Mouse (Mus musculus) CH12.LX (cell line): ENCODE data around the gene Defb9. TPM values are rescaled to one million over a fixed set of nuclear protein-coding genes. Genes with fewer than 3 reads are reported as not detected.
"Not testable (repeated sequence)": the region's sequence is repeated elsewhere in the genome, so short reads cannot be mapped to it uniquely, and the experiment has no call there.

Experiments
- DNase-seq: peaks from one replicate; pipeline ENCODE4 v3.0.0-alpha.2; 2013; ENCODE audit errors: extremely low read depth
- H3K27ac ChIP-seq: 2 replicates; pipeline ENCODE4 v1.5.1; 2012; ENCODE audit warnings: low read depth, mild to moderate bottlenecking, control low read depth, moderate library complexity; ENCODE audit not compliant: insufficient read depth
- H3K27me3 ChIP-seq: replicated peaks from 2 replicates; pipeline ENCODE3; 2012; ENCODE audit warnings: inconsistent platforms
- H3K36me3 ChIP-seq, 2 experiments: replicated peaks in 1 of 2; 2 replicates each; pipeline versions ENCODE3 to v1.6.1; 2012; ENCODE audit warnings: inconsistent platforms in 1 of 2, low read length in 1 of 2, mild to moderate bottlenecking in 1 of 2, mixed read lengths in 1 of 2, moderate library complexity in 1 of 2; ENCODE audit not compliant: control insufficient read depth in 1 of 2, insufficient read depth in 1 of 2
- H3K4me1 ChIP-seq, 2 experiments: 2 replicates each; pipeline ENCODE4 v1.6.1; 2012; ENCODE audit warnings: inconsistent platforms in 1 of 2, moderate library complexity in 1 of 2; ENCODE audit not compliant: insufficient read depth in 2 of 2, control insufficient read depth in 1 of 2
- H3K4me2 ChIP-seq: 2 replicates; pipeline ENCODE4 v1.6.1; 2012; ENCODE audit warnings: low read depth, mild to moderate bottlenecking, control low read depth; ENCODE audit not compliant: poor library complexity, insufficient read depth, severe bottlenecking
- H3K4me3 ChIP-seq, 3 experiments: fragments of 150-350 bp in 1 of 3; sonication (generic) in 1 of 3; replicated peaks in 1 of 3; 2 replicates each; pipeline versions ENCODE3 to v1.5.1; 2011 to 2012; ENCODE audit warnings: low read depth in 2 of 3, low read length in 2 of 3, mild to moderate bottlenecking in 2 of 3, moderate library complexity in 2 of 3, control low read depth in 1 of 3, improper control_type of control experiment in 1 of 3, inconsistent platforms in 1 of 3, mixed read lengths in 1 of 3; ENCODE audit not compliant: poor library complexity in 1 of 3
- H3K79me2 ChIP-seq: replicated peaks from 2 replicates; pipeline ENCODE4 v1.6.1; 2012; ENCODE audit warnings: mild to moderate bottlenecking, moderate library complexity; ENCODE audit not compliant: control insufficient read depth, poor library complexity, insufficient read depth, severe bottlenecking; ENCODE audit errors: extremely low read depth
- H3K9ac ChIP-seq: 2 replicates; pipeline ENCODE4 v1.6.1; 2012; ENCODE audit warnings: low read depth, mild to moderate bottlenecking, control low read depth, moderate library complexity; ENCODE audit not compliant: insufficient read depth
- H3K9me3 ChIP-seq: replicated peaks from 2 replicates; pipeline ENCODE3; 2012; ENCODE audit warnings: low read length, inconsistent platforms, mixed read lengths
- CHD2 ChIP-seq: IDR thresholded peaks from 2 replicates; pipeline ENCODE4 v1.6.1; 2011; ENCODE audit warnings: low read length, improper control_type of control experiment
- E2F4 ChIP-seq: IDR thresholded peaks from 2 replicates; pipeline ENCODE4 v1.6.1; 2011; ENCODE audit warnings: low read depth, low read length, improper control_type of control experiment; ENCODE audit not compliant: insufficient replicate concordance
- HCFC1 ChIP-seq: IDR thresholded peaks from 2 replicates; pipeline ENCODE4 v1.6.1; 2012; ENCODE audit warnings: low read depth, mild to moderate bottlenecking, inconsistent platforms, low read length, improper control_type of control experiment
- JUN ChIP-seq: IDR thresholded peaks from 2 replicates; pipeline ENCODE4 v1.6.1; 2011; ENCODE audit warnings: low read depth, mild to moderate bottlenecking, low read length, improper control_type of control experiment, moderate library complexity; ENCODE audit not compliant: insufficient read depth
- KAT2A ChIP-seq: IDR thresholded peaks from 2 replicates; pipeline ENCODE4 v1.6.1; 2012; ENCODE audit warnings: low read length, improper control_type of control experiment, inconsistent platforms; ENCODE audit not compliant: insufficient replicate concordance
- MAX ChIP-seq: IDR thresholded peaks from 2 replicates; pipeline ENCODE4 v1.6.1; 2011; ENCODE audit warnings: low read length, improper control_type of control experiment
- MXI1 ChIP-seq: IDR thresholded peaks from 2 replicates; pipeline ENCODE4 v1.6.1; 2011; ENCODE audit warnings: mild to moderate bottlenecking, low read depth, low read length, improper control_type of control experiment
- NELFE ChIP-seq: IDR thresholded peaks from 2 replicates; pipeline ENCODE4 v1.6.1; 2011; ENCODE audit warnings: low read depth, low read length, improper control_type of control experiment
- NRF1 ChIP-seq: IDR thresholded peaks from 2 replicates; pipeline ENCODE4 v1.6.1; 2014; ENCODE audit warnings: low read depth, mild to moderate bottlenecking, inconsistent platforms, low read length, improper control_type of control experiment, moderate library complexity
- POLR2A ChIP-seq: IDR thresholded peaks from 2 replicates; pipeline ENCODE4 v1.6.1; 2011; ENCODE audit warnings: low read depth, mild to moderate bottlenecking, improper control_type of control experiment, low read length
- POLR2AphosphoS2 ChIP-seq: IDR thresholded peaks from 2 replicates; pipeline ENCODE4 v1.6.1; 2011; ENCODE audit warnings: low read depth, low read length, improper control_type of control experiment
- SIN3A ChIP-seq: IDR thresholded peaks from 2 replicates; pipeline ENCODE4 v1.6.1; 2012; ENCODE audit warnings: low read length, improper control_type of control experiment, inconsistent platforms
- USF1 ChIP-seq: IDR thresholded peaks from 2 replicates; pipeline ENCODE4 v1.6.1; 2014; ENCODE audit warnings: low read depth, mild to moderate bottlenecking, inconsistent platforms, low read length, improper control_type of control experiment
- USF2 ChIP-seq: conservative IDR thresholded peaks from 2 replicates; pipeline ENCODE4 v1.6.1; 2011; ENCODE audit warnings: low read depth, low read length, improper control_type of control experiment
- ZKSCAN1 ChIP-seq: IDR thresholded peaks from 2 replicates; pipeline ENCODE4 v1.6.1; 2012; ENCODE audit warnings: low read depth, inconsistent platforms, low read length, improper control_type of control experiment, borderline replicate concordance
- ZMIZ1 ChIP-seq: IDR thresholded peaks from 2 replicates; pipeline ENCODE4 v1.6.1; 2012; ENCODE audit warnings: low read depth, mild to moderate bottlenecking, inconsistent platforms, low read length, improper control_type of control experiment
- dilution Hi-C: fragments of 300-500 bp; cut with MboI; formaldehyde crosslinking; loops from 2 replicates; pipeline ENCODE4 v1.14.3; 2020; ENCODE audit warnings: low sequenced_read_pairs; ENCODE audit not compliant: extremely low pct_unique_long_range_greater_than_20kb, extremely low pct_ligation_motif_present
- in situ Hi-C: fragments of 300-500 bp; cut with MboI; formaldehyde crosslinking; loops from 3 replicates; pipeline ENCODE4 v1.14.3; 2019; ENCODE audit warnings: low sequenced_read_pairs, low pct_ligation_motif_present, low pct_unique_long_range_greater_than_20kb, mixed read lengths
- polyA plus RNA-seq: library from polyadenylated mRNA; unstranded; fragments of >175 nt; gene quantifications from 2 replicates; pipeline ENCODE4 v1.2.1, GENCODE M21; 2012; ENCODE audit warnings: low read depth; ENCODE audit not compliant: insufficient read length
- total RNA-seq, 2 experiments: library from RNA; depleted of rRNA; stranded (reverse); fragments of 300-350 nt in 1 of 2; fragments of >200 nt in 1 of 2; gene quantifications; 2 replicates each; pipeline ENCODE4 v1.2.3; 2012 to 2014

Gene Defb9
- total RNA-seq (2012; rRNA removed), result not detected in 2 replicates
- not detected in 2 replicates for total RNA-seq (2014; rRNA removed)
- not detected in 2 replicates for polyA plus RNA-seq

GRCm38 (mm10) chr8:21885321-21885720 lies at the start of gene Defb9:
Gene Defb9, minus strand, starts transcription at chr8:21885421.
- H3K9ac ChIP-seq, H3K4me3 ChIP-seq, H3K4me1 ChIP-seq, H3K79me2 ChIP-seq, H3K4me2 ChIP-seq, H3K27ac ChIP-seq, dilution Hi-C loops, H3K36me3 ChIP-seq, H3K9me3 ChIP-seq, DNase-seq, in situ Hi-C loops: not testable (repeated sequence)
- peaks cover 39% of the 10 kb centered on the region for H3K27me3 ChIP-seq

GRCm38 (mm10) chr8:21932610-21933009 lies 47.4 kb upstream of the Defb9 start, which contains the start of gene Defb15:
Gene Defb15, minus strand, starts transcription at chr8:21932710.
- Histone ChIP-seq H3K9ac (no peak within 1 kb of the TSS), H3K4me3 (no peak within 1 kb of the TSS), H3K4me1 (no peaks in the 10 kb centered on the region), H3K36me3 (no peaks in the 10 kb centered on the region), H3K79me2 (no peaks in the 10 kb centered on the region), H3K4me2 (no peak within 1 kb of the TSS), H3K27me3 (peaks cover 38% of the 10 kb centered on the region), H3K27ac (no peak within 1 kb of the TSS), H3K9me3 (no peaks in the 10 kb centered on the region)
- TF ChIP-seq POLR2A, result no peak
- in situ Hi-C loops (no loop called here), dilution Hi-C loops (no loop called here)
- no peak for DNase-seq

GRCm38 (mm10) chr8:21930754-21931153 lies 45.5 kb upstream of the Defb9 start:
- DNase-seq, H3K79me2 ChIP-seq, H3K9me3 ChIP-seq, H3K4me2 ChIP-seq, H3K36me3 ChIP-seq, dilution Hi-C loops, in situ Hi-C loops, H3K4me3 ChIP-seq, H3K4me1 ChIP-seq, H3K27ac ChIP-seq, H3K9ac ChIP-seq: not testable (repeated sequence)
- H3K27me3 ChIP-seq, result peaks cover 41% of the 10 kb centered on the region

- Histone ChIP-seq H3K36me3 (no peaks in the 10 kb centered on the region), H3K4me1 (no peaks in the 10 kb centered on the region), H3K9ac (no peak overlapping the region), H3K4me3 (no peak overlapping the region), H3K4me2 (no peak overlapping the region), H3K79me2 (no peaks in the 10 kb centered on the region), H3K27ac (no peak overlapping the region), H3K9me3 (no peaks in the 10 kb centered on the region), H3K27me3 (peaks cover 62% of the 10 kb centered on the region)
- in situ Hi-C loops (no loop called here), dilution Hi-C loops (no loop called here)
- no peak for DNase-seq
- TF ChIP-seq NELFE, result no peak
- TF ChIP-seq CHD2, result no peak
- TF ChIP-seq E2F4, result no peak
- no peak for TF ChIP-seq ZKSCAN1
- TF ChIP-seq KAT2A, result no peak
- TF ChIP-seq SIN3A, result no peak
- TF ChIP-seq USF2, result no peak
- no peak for TF ChIP-seq JUN
- no peak for TF ChIP-seq NRF1
- TF ChIP-seq MXI1, result no peak
- TF ChIP-seq ZMIZ1, result no peak
- no peak for TF ChIP-seq POLR2AphosphoS2
- TF ChIP-seq HCFC1, result no peak
- no peak for TF ChIP-seq MAX
- no peak for TF ChIP-seq USF1
Measured at GRCm38 (mm10) chr8:21915625-21916024, 30.4 kb upstream of the Defb9 start.
